Mouse (Mus musculus) E14TG2a.4 (cell line): ENCODE results near the gene Pkp4.
"Not testable (repeated sequence)": the region's sequence is repeated elsewhere in the genome, so short reads cannot be mapped to it uniquely, and the experiment has no call there.

Source experiments
- H3K27me3 ChIP-seq: 2 replicates; pipeline ENCODE4 v1.6.1; 2014; ENCODE audit warnings: low read length, control low read depth; ENCODE audit not compliant: insufficient read depth
- H3K36me3 ChIP-seq: 2 replicates; pipeline ENCODE4 v1.6.1; 2014; ENCODE audit warnings: low read length, control low read depth; ENCODE audit not compliant: insufficient read depth
- H3K4me1 ChIP-seq: replicated peaks from 2 replicates; pipeline ENCODE4 v1.6.1; 2014; ENCODE audit warnings: low read depth, low read length, control low read depth
- H3K4me3 ChIP-seq: replicated peaks from 2 replicates; pipeline ENCODE4 v1.5.1; 2014; ENCODE audit warnings: mild to moderate bottlenecking, low read length
- H3K9me3 ChIP-seq: 2 replicates; pipeline ENCODE4 v1.6.1; 2014; ENCODE audit warnings: low read length, control low read depth
- CTCF ChIP-seq: conservative IDR thresholded peaks from 2 replicates; pipeline ENCODE4 v1.5.1; 2014; ENCODE audit warnings: low read length
- NANOG ChIP-seq: IDR thresholded peaks from 2 replicates; pipeline ENCODE4 v1.6.1; 2014; ENCODE audit warnings: borderline replicate concordance, low read length, mixed read lengths
- POU5F1 ChIP-seq: IDR thresholded peaks from 2 replicates; pipeline ENCODE4 v1.6.1; 2014; ENCODE audit warnings: low read length, borderline replicate concordance

Gene Pkp4

GRCm38 (mm10) chr2:59383852-59384776, 223.5 kb downstream of the Pkp4 start:
- H3K4me3 ChIP-seq, result peak overlapping the region; percentile 49
- no peaks in the 10 kb centered on the region for H3K27me3 ChIP-seq
- H3K9me3 ChIP-seq, result peaks cover 47% of the 10 kb centered on the region
- peaks cover 5% of the 10 kb centered on the region; the same call in 1 of the 2 replicates for H3K36me3 ChIP-seq
- no peak for TF ChIP-seq CTCF
- TF ChIP-seq NANOG, result no peak
- no peak for TF ChIP-seq POU5F1
- H3K4me1 ChIP-seq, result peaks cover 41% of the 10 kb centered on the region

- Histone ChIP-seq H3K4me1 (peaks cover 41% of the 10 kb centered on the region), H3K4me3 (0 out of 2 replicates have a peak overlapping the region, but pooled peaks have one; percentile 49), H3K9me3 (peaks cover 44% of the 10 kb centered on the region), H3K36me3 (peaks cover 5% of the 10 kb centered on the region; the same call in 1 of the 2 replicates), H3K27me3 (no peaks in the 10 kb centered on the region)
- TF ChIP-seq POU5F1 (no peak), CTCF (no peak), NANOG (no peak)
Observed at GRCm38 (mm10) chr2:59385211-59385935, 224.7 kb downstream of the Pkp4 start.

GRCm38 (mm10) chr2:59389971-59390370, 229.3 kb downstream of the Pkp4 start:
- TF ChIP-seq POU5F1 (no peak), CTCF (no peak), NANOG (no peak)
- Histone ChIP-seq H3K36me3 (peaks cover 5% of the 10 kb centered on the region; the same call in 1 of the 2 replicates), H3K27me3 (no peaks in the 10 kb centered on the region), H3K9me3 (peaks cover 56% of the 10 kb centered on the region), H3K4me1 (peaks cover 23% of the 10 kb centered on the region), H3K4me3 (no peak overlapping the region)

GRCm38 (mm10) chr2:59393177-59393576, 232.5 kb downstream of the Pkp4 start:
- H3K4me3 ChIP-seq, result no peak overlapping the region
- H3K4me1 ChIP-seq, result peaks cover 8% of the 10 kb centered on the region
- no peaks in the 10 kb centered on the region for H3K27me3 ChIP-seq
- H3K9me3 ChIP-seq, result peaks cover 51% of the 10 kb centered on the region
- TF ChIP-seq NANOG (no peak), CTCF (no peak), POU5F1 (peak; percentile 56; the same call in 1 of the 2 replicates)
- H3K36me3 ChIP-seq, result no peaks in the 10 kb centered on the region

DNA sequence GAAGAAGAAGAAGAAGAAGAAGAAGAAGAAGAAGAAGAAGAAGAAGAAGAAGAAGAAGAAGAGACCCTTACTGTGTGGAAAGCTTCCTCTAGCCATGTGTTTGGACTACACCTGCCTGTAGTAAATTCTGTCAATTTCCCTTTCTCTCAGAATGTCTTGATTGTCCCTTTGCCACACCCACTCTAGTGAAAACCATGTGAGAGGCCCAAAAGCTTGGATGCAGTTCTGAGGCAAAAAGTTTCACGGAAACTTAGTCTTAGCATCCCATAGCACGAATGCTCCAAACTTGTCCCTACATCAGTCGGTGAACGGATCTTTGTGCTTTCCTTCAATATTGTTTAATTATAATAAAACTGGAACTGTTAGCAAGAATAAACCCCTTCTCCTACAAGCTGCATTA, 234.0 kb downstream of the Pkp4 start:
- Histone ChIP-seq H3K27me3 (no peaks in the 10 kb centered on the region), H3K9me3 (peaks cover 38% of the 10 kb centered on the region), H3K4me3 (no peak overlapping the region), H3K4me1 (peaks cover 8% of the 10 kb centered on the region), H3K36me3 (no peaks in the 10 kb centered on the region)
- TF ChIP-seq POU5F1, result no peak

DNA sequence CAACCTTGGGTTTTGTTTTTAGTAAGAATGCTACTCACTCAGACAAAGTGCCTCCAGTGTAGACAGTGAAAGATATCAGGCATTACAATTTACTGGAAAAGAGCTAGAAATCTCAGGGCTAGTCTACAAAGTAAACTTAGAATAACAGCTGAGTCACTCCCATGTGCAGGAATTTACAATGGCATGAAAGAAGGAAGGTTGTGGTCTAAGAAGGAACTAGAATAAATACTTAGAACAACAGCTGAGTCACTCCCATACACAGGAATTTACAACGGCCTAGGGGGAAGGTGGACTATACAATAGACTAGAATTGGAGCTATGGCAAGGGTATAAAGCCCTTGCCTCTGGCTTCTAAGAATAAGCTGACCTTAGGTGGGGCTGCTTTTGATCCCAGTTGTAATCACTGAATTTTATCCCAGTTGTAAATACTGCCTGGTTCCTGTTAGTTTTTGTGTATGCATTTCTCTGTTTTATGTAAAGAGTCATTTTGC, 234.6 kb downstream of the Pkp4 start:
- peaks cover 37% of the 10 kb centered on the region for H3K9me3 ChIP-seq
- H3K4me1 ChIP-seq, H3K27me3 ChIP-seq, H3K36me3 ChIP-seq, H3K4me3 ChIP-seq: not testable (repeated sequence)

GRCm38 (mm10) chr2:59396555-59396954, 235.9 kb downstream of the Pkp4 start:
- peaks cover 17% of the 10 kb centered on the region for H3K4me1 ChIP-seq
- H3K4me3 ChIP-seq, result no peak overlapping the region
- H3K9me3 ChIP-seq, result peaks cover 31% of the 10 kb centered on the region
- H3K36me3 ChIP-seq, result no peaks in the 10 kb centered on the region
- TF ChIP-seq POU5F1, result no peak
- no peak for TF ChIP-seq NANOG
- no peak for TF ChIP-seq CTCF
- no peaks in the 10 kb centered on the region for H3K27me3 ChIP-seq

DNA sequence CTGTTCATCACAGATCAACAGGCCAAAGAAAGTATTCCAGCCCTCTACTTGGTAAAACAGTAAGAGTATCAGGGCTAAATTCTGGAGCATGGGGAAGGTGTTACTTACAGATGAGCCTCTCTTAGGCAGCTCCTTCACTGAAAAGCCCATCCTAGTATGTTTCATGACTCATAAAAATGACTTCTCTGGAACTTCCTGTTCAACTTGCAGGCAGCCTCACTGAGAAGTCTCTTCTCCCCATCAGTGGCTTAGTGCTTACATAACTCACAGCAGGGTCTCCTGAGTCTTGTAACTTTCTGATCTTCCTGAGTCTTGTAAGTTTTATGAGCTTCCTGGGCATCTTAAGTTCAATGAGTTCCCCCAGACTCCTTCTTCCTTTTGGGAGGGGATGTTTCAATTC, 236.9 kb downstream of the Pkp4 start:
- Histone ChIP-seq H3K36me3 (no peaks in the 10 kb centered on the region), H3K4me1 (peaks cover 24% of the 10 kb centered on the region), H3K9me3 (peaks cover 28% of the 10 kb centered on the region), H3K4me3 (no peak overlapping the region), H3K27me3 (no peaks in the 10 kb centered on the region)
- TF ChIP-seq CTCF (no peak), POU5F1 (no peak), NANOG (no peak)

GRCm38 (mm10) chr2:59400901-59401378, 240.3 kb downstream of the Pkp4 start:
- Histone ChIP-seq H3K9me3 (peaks cover 11% of the 10 kb centered on the region), H3K36me3 (no peaks in the 10 kb centered on the region), H3K27me3 (no peaks in the 10 kb centered on the region), H3K4me3 (no peak overlapping the region), H3K4me1 (peaks cover 17% of the 10 kb centered on the region)
- TF ChIP-seq NANOG (no peak), POU5F1 (no peak), CTCF (no peak)
